Mouse (Mus musculus) cortical plate, adult 2 months (tissue): ENCODE measurements around the gene Csmd2. TPM values are rescaled to one million over a fixed set of nuclear protein-coding genes. Genes with fewer than 3 reads are reported as not detected.

Source experiments
- H3K27ac ChIP-seq: fragments of 200-500 bp; 2 replicates; pipeline ENCODE4 v1.5.1; 2012; ENCODE audit warnings: low read length, control low read depth, inconsistent platforms; ENCODE audit not compliant: insufficient read depth
- H3K4me1 ChIP-seq: fragments of 200-500 bp; 2 replicates; pipeline ENCODE4 v1.6.1; 2011; ENCODE audit warnings: low read length; ENCODE audit not compliant: control insufficient read depth, insufficient read depth
- H3K4me3 ChIP-seq: fragments of 200-500 bp; 2 replicates; pipeline ENCODE4 v1.5.1; 2011; ENCODE audit warnings: mild to moderate bottlenecking, low read length, control low read depth; ENCODE audit not compliant: insufficient read depth
- CTCF ChIP-seq: fragments of 200-500 bp; IDR thresholded peaks from 2 replicates; pipeline ENCODE4 v1.5.1; 2011; ENCODE audit warnings: mild to moderate bottlenecking, control low read depth, low read length; ENCODE audit not compliant: insufficient read depth; ENCODE audit errors: extremely low read depth
- POLR2A ChIP-seq: fragments of 200-500 bp; IDR thresholded peaks from 2 replicates; pipeline ENCODE4 v1.6.1; 2011; ENCODE audit warnings: mild to moderate bottlenecking, low read length, control low read depth; ENCODE audit not compliant: insufficient read depth; ENCODE audit errors: extremely low read depth
- polyA plus RNA-seq: library from polyadenylated mRNA; depleted of rRNA; stranded (reverse); fragments of >200 nt; gene quantifications from 2 replicates; pipeline ENCODE4 v1.2.3, GENCODE M21; 2012

The Csmd2 gene
- polyA plus RNA-seq, 1 experiment = 29.3 TPM

DNA sequence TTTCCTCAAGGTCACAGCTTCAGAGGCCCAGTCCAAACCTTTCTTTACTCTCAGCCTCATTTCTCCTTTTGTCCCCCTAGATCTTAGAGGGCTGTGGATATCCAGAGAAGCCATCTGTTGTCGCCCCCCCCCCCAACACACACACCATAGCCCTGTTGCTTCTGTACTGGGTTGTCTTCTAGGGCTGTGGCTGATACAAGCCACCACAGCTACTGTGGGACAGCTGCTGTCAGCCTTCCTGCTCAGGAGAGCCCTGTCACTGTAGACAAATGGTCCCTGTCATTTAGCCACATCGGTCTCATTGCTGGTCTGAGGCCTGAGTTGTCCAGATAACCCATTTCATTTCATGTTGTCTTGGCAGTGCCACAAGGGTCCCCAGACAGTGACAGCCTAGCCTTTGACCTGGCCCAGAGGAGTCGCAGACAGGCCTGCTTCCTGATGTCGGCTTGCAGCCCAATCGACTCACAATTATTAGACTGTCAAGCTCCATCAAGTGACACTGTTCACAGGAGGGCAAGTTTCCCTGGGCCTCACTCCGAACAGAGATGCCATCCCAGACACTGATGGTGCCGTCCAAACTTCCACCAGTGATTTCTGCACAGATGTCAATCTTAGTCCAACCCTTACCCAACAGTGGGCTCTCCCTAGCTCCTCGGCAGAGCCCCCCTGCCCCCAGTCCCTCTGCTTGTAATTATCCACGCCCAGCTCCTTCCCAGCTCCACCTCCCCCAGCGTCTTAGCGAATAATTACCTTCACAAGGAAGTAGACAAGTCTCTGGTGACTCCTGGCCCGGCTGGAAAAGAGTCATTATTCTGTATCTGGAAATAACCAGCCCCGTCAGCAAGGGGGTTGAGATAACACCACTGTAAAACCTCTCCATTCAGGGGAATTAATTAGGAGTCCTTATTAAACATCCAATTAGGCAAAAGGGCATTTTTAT is 240.0 kb downstream of the Csmd2 start:
- no peak overlapping the region for H3K4me3 ChIP-seq
- peaks cover 3% of the 10 kb centered on the region; the same call in 1 of the 2 replicates for H3K4me1 ChIP-seq
- no peak for TF ChIP-seq CTCF
- no peak for TF ChIP-seq POLR2A
- no peak overlapping the region for H3K27ac ChIP-seq

DNA sequence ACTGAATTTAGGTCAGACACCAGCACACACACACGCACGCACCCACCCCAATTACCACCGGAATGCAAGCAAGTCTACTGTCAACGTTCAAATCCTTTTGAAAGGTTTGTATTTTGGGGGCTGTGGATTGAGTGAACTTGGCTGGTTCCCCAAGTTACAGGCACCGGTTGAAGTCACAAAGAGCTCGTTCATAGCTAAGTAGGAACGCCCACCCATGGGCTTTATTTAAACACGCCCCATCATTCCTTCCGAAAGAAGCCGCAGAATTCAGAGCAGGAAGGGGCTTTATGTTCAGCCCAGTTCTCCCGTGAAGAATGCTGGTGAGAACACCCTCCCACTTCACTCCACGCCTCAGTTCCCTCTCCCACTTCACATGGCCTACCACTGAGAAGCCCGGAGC is 245.8 kb downstream of the Csmd2 start:
- Histone ChIP-seq H3K4me1 (peaks cover 8% of the 10 kb centered on the region), H3K4me3 (no peak overlapping the region), H3K27ac (no peak overlapping the region)
- TF ChIP-seq CTCF (no peak), POLR2A (no peak)

DNA sequence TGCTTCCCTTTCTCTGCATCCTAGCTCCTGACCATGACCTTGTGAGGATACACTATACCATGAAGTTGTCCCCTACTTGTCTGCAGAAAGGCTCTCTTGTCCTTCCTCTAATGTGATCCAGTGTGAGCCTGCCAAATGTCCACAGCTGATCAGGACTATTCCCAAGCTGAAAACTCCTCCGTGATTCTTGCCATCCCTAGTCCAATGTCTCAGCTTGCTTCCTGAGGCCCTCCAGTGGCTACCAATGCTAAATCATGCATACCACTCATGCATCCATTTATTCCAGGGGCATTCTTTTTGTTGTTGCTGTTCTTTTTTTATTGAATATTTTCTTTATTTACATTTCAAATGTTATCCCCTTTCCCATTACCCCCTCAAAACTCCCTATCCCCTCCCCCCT is 251.5 kb downstream of the Csmd2 start:
- Histone ChIP-seq H3K4me3 (no peak overlapping the region), H3K4me1 (peaks cover 17% of the 10 kb centered on the region), H3K27ac (no peak overlapping the region)
- TF ChIP-seq CTCF (peak; percentile 56), POLR2A (no peak)

DNA sequence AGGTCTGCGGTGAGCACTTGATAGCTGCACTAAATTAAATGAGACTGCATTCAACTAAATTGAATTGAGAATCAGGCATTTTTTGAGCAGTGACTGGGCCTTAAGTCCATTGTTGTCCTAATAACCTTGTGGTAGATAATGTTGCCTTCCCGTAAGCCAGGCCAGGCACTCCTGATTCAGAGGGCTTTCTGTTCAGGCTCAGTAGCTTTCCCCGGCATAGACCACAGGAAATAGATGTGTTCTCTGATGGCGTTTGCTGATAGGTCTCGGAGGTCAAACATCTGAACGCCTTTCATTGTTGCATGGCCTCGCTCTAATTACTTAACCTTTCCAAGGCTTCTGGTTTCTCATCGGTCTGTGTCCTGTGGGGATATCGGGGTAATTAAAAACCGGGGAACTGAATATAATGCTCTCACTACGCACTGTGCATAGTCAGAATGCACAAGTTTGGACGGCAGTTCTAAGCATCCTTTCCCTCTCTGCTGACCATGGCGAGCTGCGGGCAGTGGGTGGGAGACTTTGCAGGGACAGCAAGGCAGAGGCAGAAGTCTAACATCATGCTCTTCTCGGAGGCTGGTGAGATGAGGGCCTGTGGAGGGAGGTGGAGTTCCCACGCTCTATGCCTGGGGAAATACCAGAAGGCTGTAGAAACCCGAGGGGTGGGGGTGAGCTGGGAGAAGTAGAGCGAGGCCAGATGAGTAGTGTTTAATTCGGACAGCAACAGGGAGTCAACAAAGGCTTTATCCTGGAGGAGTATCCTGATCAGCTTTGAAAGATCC is 253.6 kb downstream of the Csmd2 start:
- Histone ChIP-seq H3K27ac (no peak overlapping the region), H3K4me1 (peaks cover 17% of the 10 kb centered on the region), H3K4me3 (no peak overlapping the region)
- TF ChIP-seq CTCF (no peak), POLR2A (no peak)

DNA sequence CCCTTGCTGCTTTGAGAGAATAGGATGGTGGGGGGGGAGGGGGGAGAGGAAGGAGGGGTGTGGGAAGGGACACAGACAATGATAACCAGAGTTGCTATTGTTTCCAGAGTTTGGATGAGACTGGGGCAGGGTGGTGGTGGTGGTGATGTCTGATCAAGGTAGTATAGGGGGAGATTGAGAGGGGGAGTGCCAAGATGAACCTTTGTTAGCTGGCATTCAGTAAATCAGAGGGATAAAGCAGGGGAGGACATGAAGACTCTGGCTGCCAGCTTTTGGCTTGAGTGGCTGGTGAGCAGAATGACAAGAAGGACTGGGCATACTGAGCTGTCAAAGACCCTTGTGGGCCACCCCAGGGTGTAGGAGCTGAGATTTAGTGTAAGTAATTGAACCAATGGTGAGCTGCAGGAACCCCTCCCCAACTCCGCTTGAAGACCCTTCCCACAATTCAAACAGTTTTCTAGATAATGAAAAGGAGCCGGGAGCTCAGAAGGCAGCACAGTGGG is 254.2 kb downstream of the Csmd2 start:
- H3K27ac ChIP-seq = no peak overlapping the region
- H3K4me1 ChIP-seq = peaks cover 16% of the 10 kb centered on the region
- TF ChIP-seq CTCF (no peak), POLR2A (no peak)
- H3K4me3 ChIP-seq = no peak overlapping the region

DNA sequence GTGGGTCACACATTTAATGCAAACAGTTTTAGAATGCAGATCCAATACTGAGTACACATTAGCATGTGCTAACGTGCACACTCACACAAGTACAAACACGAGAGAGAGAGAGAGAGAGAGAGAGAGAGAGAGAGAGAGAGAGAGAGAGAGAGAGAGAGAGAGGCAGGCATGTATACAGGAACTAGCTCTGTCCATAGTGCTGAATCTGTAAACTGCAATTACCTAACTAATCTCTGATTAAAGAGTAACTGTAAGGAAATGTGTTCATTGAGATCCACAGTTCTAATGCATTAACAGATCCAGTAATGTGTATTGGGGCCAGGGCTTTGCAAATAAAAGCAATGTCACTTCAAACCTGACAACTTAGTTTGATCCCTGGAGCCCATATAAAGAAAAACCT is 257.5 kb downstream of the Csmd2 start:
- Histone ChIP-seq H3K4me1 (peaks cover 8% of the 10 kb centered on the region), H3K4me3 (no peak overlapping the region), H3K27ac (no peak overlapping the region)
- no peak for TF ChIP-seq CTCF
- no peak for TF ChIP-seq POLR2A

DNA sequence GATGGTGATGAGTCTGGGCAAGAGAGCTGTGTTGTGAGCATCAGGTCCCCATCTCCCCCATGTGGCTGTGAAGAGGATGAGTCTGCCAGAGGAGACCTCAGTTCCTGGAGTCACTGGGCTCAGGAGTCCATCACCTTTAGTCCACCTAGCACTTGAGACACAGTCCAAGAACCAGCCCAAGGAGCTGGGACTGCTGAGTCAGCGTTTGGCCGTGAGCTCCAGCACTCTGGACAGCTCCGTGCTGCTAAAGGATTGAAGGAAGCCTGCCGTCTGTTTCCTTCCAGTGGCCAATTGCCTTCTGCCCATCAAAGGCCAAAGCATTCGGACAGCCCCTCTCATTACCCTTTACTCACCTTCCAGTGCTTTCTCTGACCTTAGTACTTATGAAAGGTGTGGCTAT is 261.0 kb downstream of the Csmd2 start:
- Histone ChIP-seq H3K4me3 (no peak overlapping the region), H3K27ac (no peak overlapping the region), H3K4me1 (peaks cover 2% of the 10 kb centered on the region; the same call in 1 of the 2 replicates)
- TF ChIP-seq CTCF = no peak
- TF ChIP-seq POLR2A = no peak

DNA sequence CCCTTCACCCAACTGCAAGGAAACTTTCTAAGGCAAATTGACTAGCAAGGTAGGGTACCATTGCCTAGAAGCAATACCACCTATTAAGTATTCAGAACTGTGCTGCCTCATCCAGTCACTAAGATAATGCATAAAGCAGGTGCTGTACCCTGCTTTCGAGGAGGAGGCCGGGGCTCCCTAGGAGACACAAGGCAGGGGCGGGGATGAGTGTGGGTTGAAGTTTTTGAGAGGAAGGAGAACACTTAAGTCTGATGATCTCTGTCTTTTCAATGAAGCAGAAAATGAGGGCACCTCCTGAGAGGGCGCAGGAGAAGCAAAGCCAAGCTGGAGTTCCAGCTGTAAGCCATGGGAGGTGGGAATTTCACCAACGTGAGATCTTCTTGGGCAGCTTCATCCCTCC is 271.6 kb downstream of the Csmd2 start:
- TF ChIP-seq POLR2A (no peak), CTCF (no peak)

DNA sequence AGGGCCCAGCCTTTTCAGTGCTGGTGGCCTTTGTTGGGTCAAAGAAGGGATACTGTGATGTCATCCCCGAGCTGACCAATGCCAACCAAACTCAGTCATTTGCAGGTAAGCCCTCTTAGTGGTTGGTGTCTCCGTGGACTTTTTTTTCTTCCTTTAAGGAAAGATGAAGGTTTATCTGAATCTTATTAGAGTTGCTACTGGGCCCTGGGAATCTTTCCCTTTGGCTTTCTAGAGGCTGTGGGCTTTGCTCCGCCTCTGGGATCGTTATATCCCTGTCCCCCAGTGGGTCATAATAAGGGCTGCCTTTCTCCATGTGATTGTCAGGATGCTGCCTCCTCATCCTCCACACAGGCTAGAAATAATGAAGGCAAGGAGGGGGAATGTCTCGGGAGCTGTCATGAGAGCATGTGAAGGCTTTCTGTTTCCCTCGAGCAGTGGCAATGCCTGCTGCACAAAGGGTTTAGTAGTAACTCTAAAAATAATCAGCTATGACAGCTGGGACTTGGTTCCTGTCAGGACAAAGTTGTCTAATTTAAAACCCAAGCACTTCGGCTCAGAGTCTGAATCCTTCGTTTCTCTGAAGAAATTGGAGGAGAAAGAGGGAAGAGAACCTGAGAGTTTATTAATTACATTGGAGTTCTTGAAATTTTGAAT is 273.4 kb downstream of the Csmd2 start, which contains the start of gene Hmgb4:
Hmgb4 (minus strand) TSS at position 51 of the 654 bp plus-strand sequence.
- Histone ChIP-seq H3K27ac (no peak within 1 kb of the TSS), H3K4me1 (peaks cover 10% of the 10 kb centered on the region), H3K4me3 (no peak within 1 kb of the TSS)
- TF ChIP-seq CTCF = no peak
- no peak for TF ChIP-seq POLR2A

More for the DNA sequence above, 271.6 kb downstream of the Csmd2 start:
- peaks cover 7% of the 10 kb centered on the region; the same call in 1 of the 2 replicates for H3K4me1 ChIP-seq
- H3K27ac ChIP-seq = no peak overlapping the region
- no peak overlapping the region for H3K4me3 ChIP-seq
